Mouse (Mus musculus) liver, embryonic 16.5 days (tissue): ENCODE measurements around the gene Topaz1. TPM values are rescaled to one million over a fixed set of nuclear protein-coding genes. Genes with fewer than 3 reads are reported as not detected.

Experiments
- ATAC-seq: fragments of 200-750 bp; cut with Nextera tagmentation; 2 replicates; pipeline ENCODE4 v1.8.0; 2017; ENCODE audit warnings: low read depth, mild to moderate bottlenecking, moderate number of reproducible peaks, moderate library complexity
- H3K27ac ChIP-seq: fragments of 300-500 bp; sonication (generic); 2 replicates; pipeline ENCODE4 v1.5.1; 2014; ENCODE audit warnings: mild to moderate bottlenecking, low read length
- H3K27me3 ChIP-seq: fragments of 300-500 bp; sonication (generic); 2 replicates; pipeline ENCODE4 v1.6.1; 2014; ENCODE audit warnings: low read depth, low read length, mixed read lengths; ENCODE audit not compliant: control insufficient read depth, insufficient read depth
- H3K36me3 ChIP-seq: fragments of 300-500 bp; sonication (generic); 2 replicates; pipeline ENCODE4 v1.6.1; 2014; ENCODE audit warnings: mild to moderate bottlenecking; ENCODE audit not compliant: control insufficient read depth, insufficient read depth
- H3K4me1 ChIP-seq: fragments of 300-500 bp; sonication (generic); 2 replicates; pipeline ENCODE4 v1.6.1; 2014; ENCODE audit warnings: low read depth, low read length, mixed read lengths; ENCODE audit not compliant: control insufficient read depth
- H3K4me2 ChIP-seq: fragments of 300-500 bp; sonication (generic); 2 replicates; pipeline ENCODE4 v1.6.1; 2014; ENCODE audit warnings: low read depth, low read length, mixed read lengths
- H3K4me3 ChIP-seq: fragments of 300-500 bp; sonication (generic); 2 replicates; pipeline ENCODE4 v1.5.1; 2014; ENCODE audit warnings: low read depth, mild to moderate bottlenecking, low read length
- H3K9ac ChIP-seq: fragments of 300-500 bp; sonication (generic); 2 replicates; pipeline ENCODE4 v1.6.1; 2014; ENCODE audit warnings: low read depth, low read length
- H3K9me3 ChIP-seq: fragments of 300-500 bp; sonication (generic); replicated peaks from 2 replicates; pipeline ENCODE4 v1.6.1; 2016; ENCODE audit warnings: low read length; ENCODE audit not compliant: control insufficient read depth
- WGBS: fragments of 180-500 bp; shearing (Covaris S2); extraction: QIAGEN DNeasy Blood & Tissue Kit; methylation state at CpG from one replicate; pipeline ENCODE4 v1.1.7; 2014; ENCODE audit not compliant: insufficient replicate concordance; 5-methylcytosine and 5-hydroxymethylcytosine counted together
- polyA plus RNA-seq: library from polyadenylated mRNA; unstranded; fragments of >200 nt; fragmentation: Nextera tagmentation; extraction: Ambion mirVana; gene quantifications from 2 replicates; pipeline ENCODE4 v1.2.1, GENCODE M21; 2015

Topaz1 gene
- not detected in 2 replicates for polyA plus RNA-seq

DNA sequence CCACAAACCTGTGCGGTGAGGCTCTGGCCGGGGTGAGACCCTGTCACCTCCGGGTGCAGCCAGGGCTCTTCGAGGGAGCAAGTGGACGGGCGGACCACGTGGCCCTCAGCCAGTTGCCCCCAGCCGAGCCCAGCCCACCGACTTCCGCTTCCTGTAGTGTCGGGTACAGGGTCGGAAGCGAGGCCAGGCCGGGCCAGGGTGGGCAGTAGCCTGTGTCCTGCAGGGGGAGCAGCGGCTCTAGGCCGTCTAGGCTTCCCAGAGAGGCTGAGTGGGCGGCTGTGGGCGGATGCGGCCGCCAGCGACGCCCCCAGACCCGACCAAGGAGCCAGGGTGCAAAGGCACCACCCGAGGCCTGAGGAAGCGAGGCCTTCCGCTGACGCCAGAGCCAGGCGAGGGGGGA lies at the start of gene Topaz1:
TSS of gene Topaz1 (plus strand) at position 287 of the 400 bp plus-strand sequence.
- H3K36me3 ChIP-seq, result no peaks in the 10 kb centered on the region
- no peak within 1 kb of the TSS for H3K27ac ChIP-seq
- H3K4me2 ChIP-seq, result no peak within 1 kb of the TSS
- ATAC-seq, result no peak
- H3K4me1 ChIP-seq, result no peaks in the 10 kb centered on the region
- H3K4me3 ChIP-seq, result no peak within 1 kb of the TSS
- WGBS, result 67% methylated on average over 28 of the region's 28 CpGs
- no peaks in the 10 kb centered on the region; the same call in 1 of the 2 replicates for H3K9me3 ChIP-seq
- no peaks in the 10 kb centered on the region for H3K27me3 ChIP-seq
- no peak within 1 kb of the TSS for H3K9ac ChIP-seq

- 7% methylated on average over 3 of the region's 3 CpGs for WGBS
- no peak for ATAC-seq
Observed at GRCm38 (mm10) chr9:122701817-122702216, 45.3 kb upstream of the Topaz1 start.

GRCm38 (mm10) chr9:122713836-122714235 lies 33.3 kb upstream of the Topaz1 start:
- WGBS, result 26% methylated on average over 2 of the region's 2 CpGs
- Histone ChIP-seq H3K4me1 (no peaks in the 10 kb centered on the region), H3K9ac (no peak overlapping the region), H3K36me3 (no peaks in the 10 kb centered on the region), H3K9me3 (no peaks in the 10 kb centered on the region), H3K27me3 (no peaks in the 10 kb centered on the region), H3K4me3 (no peak overlapping the region), H3K4me2 (no peak overlapping the region), H3K27ac (no peak overlapping the region)
- ATAC-seq, result no peak

More at GRCm38 (mm10) chr9:122701817-122702216, 45.3 kb upstream of the Topaz1 start:
- Histone ChIP-seq H3K9me3 (no peaks in the 10 kb centered on the region), H3K4me3 (no peak overlapping the region), H3K36me3 (no peaks in the 10 kb centered on the region), H3K4me1 (no peaks in the 10 kb centered on the region), H3K4me2 (no peak overlapping the region), H3K27me3 (no peaks in the 10 kb centered on the region), H3K9ac (no peak overlapping the region), H3K27ac (no peak overlapping the region)

GRCm38 (mm10) chr9:122715046-122715445 lies 32.1 kb upstream of the Topaz1 start:
- no peak for ATAC-seq
- H3K4me3 ChIP-seq, result no peak overlapping the region
- WGBS, result 69% methylated on average over 2 of the region's 2 CpGs
- no peaks in the 10 kb centered on the region for H3K36me3 ChIP-seq
- no peaks in the 10 kb centered on the region for H3K4me1 ChIP-seq
- no peaks in the 10 kb centered on the region for H3K9me3 ChIP-seq
- no peak overlapping the region for H3K4me2 ChIP-seq
- H3K9ac ChIP-seq, result no peak overlapping the region
- H3K27me3 ChIP-seq, result no peaks in the 10 kb centered on the region
- H3K27ac ChIP-seq, result no peak overlapping the region

DNA sequence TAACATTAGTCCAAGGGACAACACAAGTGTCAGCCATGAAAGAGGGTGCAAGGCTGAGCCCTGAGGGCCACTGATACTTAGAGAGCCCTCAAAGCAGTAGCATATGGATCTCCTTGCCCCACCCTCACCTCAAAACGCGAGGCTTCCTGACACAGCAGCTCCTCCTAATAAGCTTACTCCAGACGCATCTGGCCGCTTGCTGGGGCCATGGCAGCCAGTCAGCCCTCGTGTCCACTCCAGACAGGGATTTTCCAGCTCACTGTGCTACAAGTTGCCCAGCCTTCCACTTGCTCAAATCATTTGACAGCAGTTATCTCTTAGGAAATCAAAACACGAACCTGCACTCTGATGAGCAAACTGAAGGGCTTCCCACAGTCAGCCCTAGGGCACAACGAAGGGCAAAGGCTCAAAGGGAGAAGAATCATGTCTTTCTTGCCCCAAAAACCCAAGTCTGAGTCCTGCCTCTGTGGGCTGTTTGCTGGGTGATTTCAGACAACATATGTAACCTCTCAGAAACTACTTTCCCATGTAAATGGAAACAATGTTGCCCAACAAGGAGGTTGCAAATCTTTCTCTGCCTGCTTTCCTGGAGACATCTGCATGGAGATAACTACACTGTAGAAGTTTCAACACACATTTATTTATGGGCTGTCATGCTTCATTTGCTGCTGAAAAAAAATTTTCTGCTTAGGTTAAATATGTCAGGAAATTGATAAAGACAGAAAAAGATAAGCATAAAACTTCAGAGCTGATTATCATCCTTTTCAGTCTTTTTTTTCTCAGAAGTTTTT lies 30.8 kb upstream of the Topaz1 start:
- Histone ChIP-seq H3K36me3 (no peaks in the 10 kb centered on the region), H3K27ac (no peak overlapping the region)
- WGBS, result 19% methylated on average over 7 of the region's 7 CpGs

GRCm38 (mm10) chr9:122722296-122722695 lies 24.9 kb upstream of the Topaz1 start:
- Histone ChIP-seq H3K4me2 (no peak overlapping the region), H3K27ac (no peak overlapping the region), H3K36me3 (no peaks in the 10 kb centered on the region), H3K4me3 (no peak overlapping the region), H3K9ac (no peak overlapping the region), H3K4me1 (no peaks in the 10 kb centered on the region), H3K9me3 (no peaks in the 10 kb centered on the region), H3K27me3 (peaks cover 9% of the 10 kb centered on the region)
- no peak for ATAC-seq
- 26% methylated on average over 4 of the region's 4 CpGs for WGBS

More for the DNA sequence above, 30.8 kb upstream of the Topaz1 start:
- no peaks in the 10 kb centered on the region for H3K4me1 ChIP-seq
- no peaks in the 10 kb centered on the region for H3K27me3 ChIP-seq
- no peak overlapping the region for H3K4me2 ChIP-seq
- H3K9me3 ChIP-seq, result no peaks in the 10 kb centered on the region
- H3K4me3 ChIP-seq, result no peak overlapping the region
- H3K9ac ChIP-seq, result no peak overlapping the region
- no peak for ATAC-seq

- Histone ChIP-seq H3K9ac (no peak overlapping the region), H3K4me3 (no peak overlapping the region), H3K27me3 (peaks cover 9% of the 10 kb centered on the region), H3K9me3 (no peaks in the 10 kb centered on the region), H3K27ac (no peak overlapping the region), H3K4me2 (no peak overlapping the region), H3K36me3 (no peaks in the 10 kb centered on the region), H3K4me1 (no peaks in the 10 kb centered on the region)
- no peak for ATAC-seq
- 29% methylated on average over 22 of the region's 22 CpGs for WGBS
Observed at GRCm38 (mm10) chr9:122725046-122725765, 21.9 kb upstream of the Topaz1 start.

- peaks cover 9% of the 10 kb centered on the region for H3K27me3 ChIP-seq
- WGBS, result 11% methylated on average over 10 of the region's 10 CpGs
- no peaks in the 10 kb centered on the region for H3K4me1 ChIP-seq
- no peaks in the 10 kb centered on the region for H3K9me3 ChIP-seq
- H3K36me3 ChIP-seq, result no peaks in the 10 kb centered on the region
- no peak overlapping the region for H3K9ac ChIP-seq
- no peak for ATAC-seq
- no peak overlapping the region for H3K4me3 ChIP-seq
- no peak overlapping the region for H3K4me2 ChIP-seq
- no peak overlapping the region for H3K27ac ChIP-seq
Observed at GRCm38 (mm10) chr9:122729500-122729899, 17.6 kb upstream of the Topaz1 start.
